Mouse (Mus musculus) gastrocnemius, postnatal 4 days (tissue): ENCODE measurements around the gene Serpinb3b. TPM values are rescaled to one million over a fixed set of nuclear protein-coding genes. Genes with fewer than 3 reads are reported as not detected.
"Not testable (repeated sequence)": the region's sequence is repeated elsewhere in the genome, so short reads cannot be mapped to it uniquely, and the experiment has no call there.

Source experiments
- DNase-seq, 2 experiments: peaks; one replicate each; pipeline ENCODE4 v3.0.0; 2021 to 2022; ENCODE audit warnings: low spot score in 2 of 2, mixed read lengths in 2 of 2
- long read RNA-seq, 2 experiments: library from polyadenylated mRNA; stranded (forward); transcript quantifications; one replicate each; pipeline ENCODE4 v2.0.0; 2021
- total RNA-seq, 2 experiments: library from RNA; stranded (reverse); gene quantifications; 2 replicates each; pipeline ENCODE4 v1.2.3; 2021

Serpinb3b gene
- not detected for total RNA-seq
- long read RNA-seq, experiment 1: 0 reads
- long read RNA-seq, experiment 2: 0 reads

DNA sequence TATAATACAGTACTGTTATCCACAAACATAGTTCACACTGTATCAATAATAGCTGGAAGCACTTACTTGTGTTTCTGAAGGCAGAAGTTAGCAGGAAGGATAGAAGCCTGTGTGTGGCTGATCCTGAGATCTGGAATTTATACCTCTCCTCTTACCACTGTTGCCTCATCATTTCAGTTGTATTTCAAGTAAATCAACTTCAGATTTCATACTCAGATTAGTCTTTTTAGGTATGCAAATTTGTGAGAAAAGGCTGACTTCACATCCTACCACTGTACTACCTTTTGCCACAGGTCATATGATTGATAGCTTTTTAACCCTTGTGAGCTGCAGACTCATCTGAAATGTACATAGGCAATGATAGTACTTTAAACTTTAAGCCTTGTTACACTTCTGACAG, at the start of gene Serpinb3b, which contains the start of gene Serpinb3c:
Gene Serpinb3b, minus strand, starts transcription at position 101 of the 400 bp plus-strand sequence.
Gene Serpinb3c, minus strand, starts transcription at position 111 of the 400 bp plus-strand sequence.
- DNase-seq: not testable (repeated sequence)

DNA sequence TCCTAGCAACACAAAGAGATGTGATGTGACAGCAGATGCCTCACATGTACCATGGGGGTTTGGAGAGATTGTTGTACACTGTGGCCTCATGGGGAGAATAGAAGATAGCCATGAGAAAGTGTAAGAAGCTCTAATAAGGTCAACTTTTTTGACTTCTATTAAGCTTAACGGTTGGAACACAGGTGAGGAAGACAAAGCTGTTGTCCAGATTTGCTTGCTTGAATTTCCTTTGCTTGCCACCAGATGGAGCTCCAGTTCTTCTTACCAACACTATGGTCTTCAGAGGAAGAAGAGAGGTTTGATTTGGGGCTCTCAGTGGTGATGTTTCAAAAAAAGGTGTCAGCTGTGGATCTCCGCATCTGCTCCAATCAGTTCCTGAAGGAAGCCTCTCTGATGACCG, 35.0 kb downstream of the Serpinb3b start:
- not testable (repeated sequence) for DNase-seq

GRCm38 (mm10) chr1:107217276-107217675, 60.9 kb downstream of the Serpinb3b start:
- DNase-seq: not testable (repeated sequence)

DNA sequence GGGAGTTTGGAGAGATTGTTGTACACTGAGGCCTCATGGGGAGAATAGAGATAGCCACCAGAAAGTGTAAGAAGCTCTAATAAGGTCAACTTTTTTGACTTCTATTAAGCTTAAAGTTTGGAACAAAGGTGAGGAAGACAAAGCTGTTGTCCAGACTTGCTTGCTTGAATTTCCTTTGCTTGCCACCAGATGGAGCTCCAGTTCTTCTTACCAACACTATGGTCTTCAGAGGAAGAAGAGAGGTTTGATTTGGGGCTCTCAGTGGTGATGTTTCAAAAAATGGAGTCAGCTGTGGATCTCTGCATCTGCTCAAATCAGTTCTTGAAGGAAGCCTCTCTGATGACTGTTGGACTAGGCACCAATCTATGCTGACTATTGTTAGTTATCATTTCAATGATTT, 150.7 kb downstream of the Serpinb3b start:
- not testable (repeated sequence) for DNase-seq

Other genes with a start within 250 kb of the Serpinb3b start
- gene Serpinb3a, start 226.1 kb downstream of the Serpinb3b start, total RNA-seq: not detected
- gene Serpinb3d, start 194.9 kb downstream of the Serpinb3b start, total RNA-seq: not detected
- gene Serpinb3c, start within 50 bp of the Serpinb3b start, total RNA-seq: not detected
- gene Serpinb11, start 82.8 kb upstream of the Serpinb3b start, total RNA-seq: not detected
- gene Serpinb7, start 121.3 kb upstream of the Serpinb3b start, total RNA-seq: not detected
- gene Serpinb2, start 233.1 kb upstream of the Serpinb3b start, total RNA-seq: under 1 TPM in 1 of 2 experiments, not detected in 1; 0.21 TPM